Mouse (Mus musculus) midbrain, embryonic 11.5 days (tissue): ENCODE results near the gene Tecpr2. TPM values are rescaled to one million over a fixed set of nuclear protein-coding genes. Genes with fewer than 3 reads are reported as not detected.
"Not testable (repeated sequence)": the region's sequence is repeated elsewhere in the genome, so short reads cannot be mapped to it uniquely, and the experiment has no call there.

Source experiments
- ATAC-seq: fragments of 200-750 bp; cut with Nextera tagmentation; 2 replicates; pipeline ENCODE4 v1.8.0; 2017; ENCODE audit warnings: moderate TSS enrichment, moderate library complexity; ENCODE audit not compliant: low FRiP score
- DNase-seq: peaks from one replicate; pipeline ENCODE4 v3.0.0; 2015; ENCODE audit warnings: low spot score; ENCODE audit errors: missing footprints
- H3K27ac ChIP-seq: fragments of 300-500 bp; sonication (generic); 2 replicates; pipeline ENCODE4 v1.5.1; 2014; ENCODE audit warnings: low read depth, low read length
- H3K27me3 ChIP-seq: fragments of 300-500 bp; sonication (generic); 2 replicates; pipeline ENCODE4 v1.6.1; 2014; ENCODE audit warnings: mild to moderate bottlenecking, low read length, moderate library complexity, mixed read lengths; ENCODE audit not compliant: control insufficient read depth, insufficient read depth
- H3K36me3 ChIP-seq: fragments of 300-500 bp; sonication (generic); 2 replicates; pipeline ENCODE4 v1.6.1; 2014; ENCODE audit warnings: mild to moderate bottlenecking, low read length, moderate library complexity, mixed read lengths; ENCODE audit not compliant: control insufficient read depth, insufficient read depth
- H3K4me1 ChIP-seq: fragments of 300-500 bp; sonication (generic); 2 replicates; pipeline ENCODE4 v1.6.1; 2014; ENCODE audit warnings: low read length; ENCODE audit not compliant: control insufficient read depth, insufficient read depth
- H3K4me2 ChIP-seq: fragments of 300-500 bp; sonication (generic); 2 replicates; pipeline ENCODE4 v1.6.1; 2014; ENCODE audit warnings: mild to moderate bottlenecking, moderate library complexity
- H3K4me3 ChIP-seq: fragments of 300-500 bp; sonication (generic); 2 replicates; pipeline ENCODE4 v1.5.1; 2014; ENCODE audit warnings: low read depth, low read length
- H3K9ac ChIP-seq: fragments of 300-500 bp; sonication (generic); 2 replicates; pipeline ENCODE4 v1.6.1; 2014; ENCODE audit warnings: low read length
- H3K9me3 ChIP-seq: fragments of 300-500 bp; sonication (generic); 2 replicates; pipeline ENCODE4 v1.6.1; 2016; ENCODE audit warnings: low read length; ENCODE audit not compliant: control insufficient read depth
- WGBS: fragments of 180-500 bp; shearing (Covaris S2); extraction: QIAGEN DNeasy Blood & Tissue Kit; methylation state at CpG from one replicate; pipeline ENCODE4 v1.1.7; 2014; 5-methylcytosine and 5-hydroxymethylcytosine counted together
- polyA plus RNA-seq: library from polyadenylated mRNA; unstranded; fragments of >200 nt; fragmentation: Nextera tagmentation; extraction: Ambion mirVana; gene quantifications from 2 replicates; pipeline ENCODE4 v1.2.1, GENCODE M21; 2014

Gene Tecpr2
- polyA plus RNA-seq, 1 experiment from 2014 or later: 4.2 TPM

- Histone ChIP-seq H3K9ac (no peak overlapping the region), H3K4me1 (peaks cover 15% of the 10 kb centered on the region), H3K27ac (no peak overlapping the region), H3K27me3 (peaks cover 5% of the 10 kb centered on the region; the same call in 1 of the 2 replicates), H3K4me2 (peak overlapping the region; percentile 64), H3K36me3 (no peaks in the 10 kb centered on the region), H3K4me3 (no peak overlapping the region), H3K9me3 (no peaks in the 10 kb centered on the region)
- DNase-seq (peak; percentile 83), ATAC-seq (no peak)
- WGBS: 75% methylated on average over 6 of the region's 6 CpGs
These were observed 42.8 kb upstream of the Tecpr2 start for GRCm38 (mm10) chr12:110846191-110846765.

- H3K27ac ChIP-seq: no peak within 1 kb of the TSS
These were observed 38.8 kb upstream of the Tecpr2 start, which contains the start of gene Zfp839 for GRCm38 (mm10) chr12:110850010-110850928. Gene Zfp839, plus strand, starts transcription at chr12:110850253.

GRCm38 (mm10) chr12:110850929-110851256 is 38.2 kb upstream of the Tecpr2 start:
- Histone ChIP-seq H3K27me3 (no peaks in the 10 kb centered on the region), H3K9me3 (no peaks in the 10 kb centered on the region), H3K4me3 (peak overlapping the region; percentile 73), H3K36me3 (no peaks in the 10 kb centered on the region), H3K9ac (peak overlapping the region; percentile 83), H3K4me1 (peaks cover 9% of the 10 kb centered on the region), H3K27ac (no peak overlapping the region), H3K4me2 (peak overlapping the region; percentile 52)
- ATAC-seq (peak; percentile 16; the same call in 1 of the 2 replicates), DNase-seq (no peak)
- 14% methylated on average over 9 of the region's 9 CpGs for WGBS

More at GRCm38 (mm10) chr12:110850010-110850928, 38.8 kb upstream of the Tecpr2 start, which contains the start of gene Zfp839:
- Histone ChIP-seq H3K4me1 (peaks cover 15% of the 10 kb centered on the region), H3K36me3 (no peaks in the 10 kb centered on the region), H3K4me3 (peak within 1 kb of the TSS; percentile 73), H3K9me3 (no peaks in the 10 kb centered on the region), H3K9ac (peak within 1 kb of the TSS; percentile 83), H3K4me2 (peak within 1 kb of the TSS; percentile 52), H3K27me3 (no peaks in the 10 kb centered on the region; the same call in 1 of the 2 replicates)
- peak; percentile 79 for ATAC-seq
- under 1% methylated on average over 89 of the region's 89 CpGs for WGBS
- DNase-seq: peak; percentile 98

- H3K4me1 ChIP-seq: peaks cover 6% of the 10 kb centered on the region
- H3K27ac ChIP-seq: no peak overlapping the region
- 89% methylated on average over 12 of the region's 12 CpGs for WGBS
- H3K4me2 ChIP-seq: peak overlapping the region; percentile 52
- H3K9ac ChIP-seq: no peak overlapping the region
- no peak for ATAC-seq
- no peaks in the 10 kb centered on the region for H3K36me3 ChIP-seq
- no peak for DNase-seq
- no peaks in the 10 kb centered on the region for H3K27me3 ChIP-seq
- H3K4me3 ChIP-seq: no peak overlapping the region
- H3K9me3 ChIP-seq: no peaks in the 10 kb centered on the region
These were observed 37.6 kb upstream of the Tecpr2 start for GRCm38 (mm10) chr12:110851414-110851813.

- H3K4me2 ChIP-seq: no peak overlapping the region
- ATAC-seq: no peak
- no peak overlapping the region for H3K27ac ChIP-seq
- DNase-seq: no peak
- no peak overlapping the region for H3K9ac ChIP-seq
- no peaks in the 10 kb centered on the region for H3K9me3 ChIP-seq
- H3K4me1 ChIP-seq: peaks cover 6% of the 10 kb centered on the region
- 79% methylated on average over 1 of the region's 1 CpGs for WGBS
- no peak overlapping the region for H3K4me3 ChIP-seq
- no peaks in the 10 kb centered on the region for H3K36me3 ChIP-seq
- H3K27me3 ChIP-seq: no peaks in the 10 kb centered on the region
These were observed 37.1 kb upstream of the Tecpr2 start for GRCm38 (mm10) chr12:110851923-110852322.

GRCm38 (mm10) chr12:110854786-110855737 is 34.0 kb upstream of the Tecpr2 start:
- Histone ChIP-seq H3K36me3 (no peaks in the 10 kb centered on the region), H3K9me3 (no peaks in the 10 kb centered on the region), H3K27me3 (no peaks in the 10 kb centered on the region), H3K4me1 (peaks cover 6% of the 10 kb centered on the region), H3K4me3 (no peak overlapping the region), H3K4me2 (no peak overlapping the region), H3K27ac (no peak overlapping the region), H3K9ac (no peak overlapping the region)
- no peak for DNase-seq
- no peak for ATAC-seq
- 87% methylated on average over 32 of the region's 32 CpGs for WGBS

GRCm38 (mm10) chr12:110857196-110857595 is 31.9 kb upstream of the Tecpr2 start:
- Histone ChIP-seq H3K4me2 (no peak overlapping the region), H3K36me3 (no peaks in the 10 kb centered on the region), H3K4me3 (no peak overlapping the region), H3K4me1 (peaks cover 3% of the 10 kb centered on the region; the same call in 1 of the 2 replicates), H3K9ac (no peak overlapping the region), H3K9me3 (no peaks in the 10 kb centered on the region), H3K27ac (no peak overlapping the region), H3K27me3 (no peaks in the 10 kb centered on the region)
- WGBS: 90% methylated on average over 7 of the region's 7 CpGs
- no peak for ATAC-seq
- no peak for DNase-seq

GRCm38 (mm10) chr12:110858681-110859080 is 30.4 kb upstream of the Tecpr2 start:
- not testable (repeated sequence) for H3K9ac ChIP-seq, H3K27me3 ChIP-seq, H3K4me2 ChIP-seq, H3K36me3 ChIP-seq, DNase-seq, H3K9me3 ChIP-seq, H3K4me3 ChIP-seq, H3K27ac ChIP-seq, ATAC-seq, H3K4me1 ChIP-seq
- 96% methylated on average over 15 of the region's 15 CpGs for WGBS
